Mouse (Mus musculus): ENCODE measurements at regions not wholly inside any gene's neighbourhood (a gene's known extent, or its start where the extent isn't known, plus 50 kb on each side); places are given as distances from the start of the nearest gene placed in this dataset.
A peak's percentile ranks its signal among the peaks of the same experiment; 100 is the strongest.

DNA sequence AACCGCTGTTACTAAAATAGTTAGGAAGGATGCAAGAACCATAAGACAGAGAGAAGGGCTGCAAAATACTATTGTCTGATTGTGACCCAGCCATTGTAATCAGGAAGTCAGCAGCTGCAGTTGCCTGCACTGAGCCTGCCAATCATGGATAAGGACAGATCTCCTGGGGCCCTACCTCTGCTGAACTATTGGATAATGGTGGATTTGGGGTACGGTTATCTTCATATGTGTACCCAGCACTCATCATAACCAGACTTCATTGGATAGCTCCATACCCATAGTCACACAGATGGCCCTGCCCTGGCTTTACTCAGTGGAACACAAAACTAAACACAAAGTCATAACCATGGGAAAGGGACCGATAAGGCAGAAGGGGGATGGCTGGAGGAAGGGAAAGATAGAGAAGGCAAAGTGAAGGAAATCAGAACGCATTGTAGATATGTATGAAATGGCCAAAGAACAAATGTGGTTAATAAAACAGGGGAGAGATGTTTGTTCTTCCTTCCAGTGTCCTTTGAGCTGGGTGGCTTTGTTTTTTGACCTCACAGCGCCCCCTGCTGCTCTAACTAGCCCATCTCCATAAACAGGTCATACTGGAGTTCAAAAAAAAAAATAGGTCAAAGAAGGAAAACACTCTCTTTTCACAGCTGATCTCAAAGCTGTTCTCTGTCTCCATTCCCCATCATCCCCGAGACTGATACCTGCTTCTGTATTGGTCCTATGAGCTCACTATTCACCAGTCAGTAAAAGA is 101.2 kb downstream of the Dad1 start:
- TF ChIP-seq CTCF (IDR thresholded peaks at IDR 0.05; ENCODE audit: low read depth, low read length), result peak; percentile 31
- no peak for TF ChIP-seq POLR2A (IDR thresholded peaks at IDR 0.05; ENCODE audit: insufficient read depth, low read length)
